Mouse (Mus musculus) kidney, postnatal 4 days (tissue): ENCODE data around the gene Qtrt1.

Source experiments
- DNase-seq, 2 experiments: peaks; one replicate each; pipeline ENCODE4 v3.0.0; 2021; ENCODE audit warnings: mixed read lengths in 2 of 2

Gene Qtrt1

GRCm38 (mm10) chr9:21411669-21412550 lies at the start of gene Qtrt1:
Qtrt1 (plus strand) TSS chr9:21411837.
- DNase-seq: peak; percentile 87 to 92

- DNase-seq: peak; percentile 75 to 81
Observed at GRCm38 (mm10) chr9:21366541-21367220, 45.0 kb upstream of the Qtrt1 start.

GRCm38 (mm10) chr9:21367357-21368111 lies 44.1 kb upstream of the Qtrt1 start, which contains the start of gene Ilf3:
Ilf3 (plus strand) TSS chr9:21367871.
- peak; percentile 100 for DNase-seq

GRCm38 (mm10) chr9:21368131-21368584 lies 43.5 kb upstream of the Qtrt1 start:
- peak; percentile 84 to 88 for DNase-seq

- DNase-seq: no peak
Observed at GRCm38 (mm10) chr9:21369080-21369479, 42.6 kb upstream of the Qtrt1 start.

GRCm38 (mm10) chr9:21370876-21371275 lies 40.8 kb upstream of the Qtrt1 start:
- DNase-seq: no peak

- DNase-seq: no peak
Observed at GRCm38 (mm10) chr9:21372508-21372907, 39.1 kb upstream of the Qtrt1 start.

GRCm38 (mm10) chr9:21379195-21379594 lies 32.4 kb upstream of the Qtrt1 start:
- no peak for DNase-seq

- no peak for DNase-seq
Observed at GRCm38 (mm10) chr9:21380868-21381267, 30.8 kb upstream of the Qtrt1 start.

GRCm38 (mm10) chr9:21383966-21384365 lies 27.7 kb upstream of the Qtrt1 start:
- DNase-seq: no peak

- no peak for DNase-seq
Observed at GRCm38 (mm10) chr9:21392646-21393175, 18.9 kb upstream of the Qtrt1 start.

- DNase-seq: no peak
Observed at GRCm38 (mm10) chr9:21395692-21396091, 15.9 kb upstream of the Qtrt1 start.

- DNase-seq: no peak
Observed at GRCm38 (mm10) chr9:21397170-21397569, 14.5 kb upstream of the Qtrt1 start.

GRCm38 (mm10) chr9:21401042-21401441 lies 10.6 kb upstream of the Qtrt1 start:
- DNase-seq: no peak

GRCm38 (mm10) chr9:21402764-21403253 lies 8.8 kb upstream of the Qtrt1 start:
- DNase-seq: no peak

GRCm38 (mm10) chr9:21403745-21404144 lies 7.9 kb upstream of the Qtrt1 start:
- no peak for DNase-seq

GRCm38 (mm10) chr9:21405525-21405924 lies 6.1 kb upstream of the Qtrt1 start:
- DNase-seq: no peak

- peak; percentile 81 to 83 for DNase-seq
Observed at GRCm38 (mm10) chr9:21407951-21408350, 3.7 kb upstream of the Qtrt1 start.

GRCm38 (mm10) chr9:21408624-21409023 lies 3.0 kb upstream of the Qtrt1 start:
- DNase-seq: no peak

GRCm38 (mm10) chr9:21409592-21410317 lies 1.9 kb upstream of the Qtrt1 start:
- DNase-seq: peak; percentile 89 to 91

GRCm38 (mm10) chr9:21417866-21418265 lies 6.2 kb downstream of the Qtrt1 start:
- DNase-seq: no peak

GRCm38 (mm10) chr9:21419646-21420045 lies 8.0 kb downstream of the Qtrt1 start:
- DNase-seq: no peak
